Mouse (Mus musculus): ENCODE results near the gene Hspa5. TPM values are rescaled to one million over a fixed set of nuclear protein-coding genes. Genes with fewer than 3 reads are reported as not detected.

Hspa5 gene
- polyA plus RNA-seq, 1 experiment from 2014 or later: 852 TPM

Other genes with a start within 250 kb of the Hspa5 start
- gene Gapvd1, start 16.7 kb upstream of the Hspa5 start, polyA plus RNA-seq (2016; fragmentation: Nextera tagmentation; extraction: Ambion mirVana): 84.5 and 92.0 TPM in 2 replicates
- 42.8 and 43.6 TPM in 2 replicates for gene Rabepk, start 27.9 kb downstream of the Hspa5 start, polyA plus RNA-seq (2016; fragmentation: Nextera tagmentation; extraction: Ambion mirVana)
- gene Fbxw2, start 54.3 kb downstream of the Hspa5 start, polyA plus RNA-seq (2016; fragmentation: Nextera tagmentation; extraction: Ambion mirVana): 69.7 and 81.2 TPM in 2 replicates
- not detected in 2 replicates for gene Gm34653, start 61.0 kb downstream of the Hspa5 start, polyA plus RNA-seq (2016; fragmentation: Nextera tagmentation; extraction: Ambion mirVana)
- 0.06 TPM in 1 of 2 replicates, not detected in the other for gene Cutal, start 102.4 kb downstream of the Hspa5 start, polyA plus RNA-seq (2016; fragmentation: Nextera tagmentation; extraction: Ambion mirVana)
- 128 and 131 TPM in 2 replicates for gene Psmd5, start 103.0 kb downstream of the Hspa5 start, polyA plus RNA-seq (2016; fragmentation: Nextera tagmentation; extraction: Ambion mirVana)
- 0.50 and 0.60 TPM in 2 replicates for gene Phf19, start 142.1 kb downstream of the Hspa5 start, polyA plus RNA-seq (2016; fragmentation: Nextera tagmentation; extraction: Ambion mirVana)
- not detected in 2 replicates for gene Traf1, start 189.8 kb downstream of the Hspa5 start, polyA plus RNA-seq (2016; fragmentation: Nextera tagmentation; extraction: Ambion mirVana)

Data from limb, embryonic 10.5 days (tissue).